Mouse (Mus musculus) embryo, embryonic 10 days (tissue): Measurements from ENCODE around the gene Ephx4.

Source experiments
- DNase-seq: peaks from one replicate; pipeline ENCODE4 v3.0.0-alpha.2; 2015; ENCODE audit warnings: low spot score

The Ephx4 gene

DNA sequence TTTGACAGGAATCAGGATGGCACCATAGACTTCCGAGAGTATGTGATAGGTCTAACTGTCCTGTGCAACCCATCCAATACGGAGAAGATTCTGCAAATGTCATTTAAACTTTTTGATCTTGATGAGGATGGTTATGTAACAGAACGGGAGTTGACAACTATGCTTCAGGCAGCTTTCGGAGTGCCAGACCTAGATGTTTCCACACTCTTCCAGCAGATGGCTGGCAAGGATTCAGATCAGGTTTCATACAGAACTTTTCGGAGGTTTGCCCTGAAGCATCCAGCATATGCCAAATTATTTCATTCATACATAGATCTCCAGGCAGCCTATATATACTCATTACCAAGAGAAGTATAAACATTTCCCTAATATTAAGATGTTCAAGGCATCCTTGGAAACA, 31.5 kb downstream of the Ephx4 start:
- no peak for DNase-seq

DNA sequence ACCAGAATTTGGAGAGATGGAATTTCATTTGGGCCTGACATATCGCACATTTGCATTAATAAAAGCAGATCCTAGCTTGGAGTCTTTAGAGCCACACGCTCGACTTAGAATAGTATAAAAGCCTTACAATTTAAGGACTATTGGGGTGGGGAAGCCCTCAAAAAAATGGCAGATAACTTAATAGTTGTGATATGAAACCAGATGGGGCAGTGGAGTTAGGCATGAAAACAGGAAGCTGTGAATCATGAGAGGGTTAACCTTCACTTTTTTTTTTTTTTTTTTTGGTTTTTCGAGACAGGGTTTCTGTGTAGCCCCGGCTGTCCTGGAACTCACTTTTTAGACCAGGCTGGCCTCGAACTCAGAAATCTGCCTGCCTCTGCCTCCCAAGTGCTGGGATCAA, 33.6 kb downstream of the Ephx4 start:
- no peak for DNase-seq

DNA sequence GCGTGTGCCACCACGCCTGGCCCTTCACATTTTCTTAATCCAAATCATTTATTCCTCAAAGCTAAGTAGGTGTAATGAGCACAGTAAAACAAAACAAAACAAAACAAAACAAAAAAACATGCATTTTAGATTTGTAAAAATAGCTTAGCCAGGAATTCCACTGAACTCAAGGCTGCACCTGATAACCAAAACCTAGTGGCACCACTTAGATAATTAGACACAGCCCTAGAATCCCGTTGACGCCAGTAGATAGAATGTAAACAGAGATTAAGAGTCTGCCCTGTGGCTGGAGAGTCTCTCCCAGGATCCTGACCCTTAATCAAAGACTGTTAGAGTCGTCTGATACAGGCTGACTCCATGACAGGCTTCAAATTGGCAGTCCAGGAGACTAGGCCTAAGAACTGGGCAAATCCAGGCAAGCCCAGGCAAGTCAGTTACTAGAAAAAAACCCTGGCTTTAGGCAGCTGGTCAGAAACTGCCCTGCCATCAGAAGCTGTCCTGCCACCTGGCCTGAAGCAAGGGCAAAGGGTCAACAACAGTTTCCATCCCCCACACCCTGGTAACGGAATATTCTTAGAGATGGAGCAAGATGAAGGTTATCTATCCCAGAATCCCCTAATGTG, 34.2 kb downstream of the Ephx4 start:
- DNase-seq, result peak; percentile 6

DNA sequence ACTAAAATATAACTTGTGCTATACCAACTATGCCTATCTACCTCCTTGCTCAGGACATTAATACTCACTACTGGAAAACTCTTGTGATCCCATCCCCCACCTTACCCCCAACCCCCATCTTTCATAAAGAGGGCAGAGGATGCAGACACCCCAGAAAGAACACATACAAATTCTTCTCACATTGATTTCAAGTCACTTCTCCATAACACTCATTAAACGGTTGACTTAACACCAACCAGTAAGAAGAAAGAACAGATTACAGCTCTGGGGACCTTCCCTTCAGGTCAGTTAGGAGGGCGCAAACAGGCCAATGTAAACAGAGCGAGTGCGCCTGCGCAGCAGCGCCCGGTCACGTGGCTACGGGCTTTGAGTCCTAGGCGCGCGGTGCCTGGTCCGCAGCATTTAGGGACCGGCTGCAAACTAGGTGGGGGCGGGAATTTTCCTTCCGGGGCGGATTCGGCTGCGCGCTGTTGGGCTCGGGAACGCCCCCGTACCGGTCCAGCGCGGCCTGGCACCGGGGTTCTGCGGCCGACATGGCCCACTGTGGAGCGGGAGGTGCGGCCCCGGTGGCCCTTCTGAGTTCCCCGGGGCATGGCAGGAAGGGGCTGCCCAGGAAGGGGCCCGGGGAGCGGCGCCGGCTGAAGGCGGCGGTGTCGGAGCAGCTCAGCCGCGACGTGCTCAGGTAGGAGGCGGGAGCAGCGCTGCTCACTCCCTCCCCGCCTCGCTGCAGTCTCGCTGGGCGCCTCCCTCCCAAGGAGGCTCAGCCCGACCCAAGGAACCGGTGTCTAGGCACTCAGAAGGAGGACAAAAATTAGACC, 35.1 kb downstream of the Ephx4 start, which contains the start of gene Btbd8:
Btbd8 (plus strand) TSS at position 534 of the 818 bp plus-strand sequence.
- DNase-seq, result peak; percentile 96

DNA sequence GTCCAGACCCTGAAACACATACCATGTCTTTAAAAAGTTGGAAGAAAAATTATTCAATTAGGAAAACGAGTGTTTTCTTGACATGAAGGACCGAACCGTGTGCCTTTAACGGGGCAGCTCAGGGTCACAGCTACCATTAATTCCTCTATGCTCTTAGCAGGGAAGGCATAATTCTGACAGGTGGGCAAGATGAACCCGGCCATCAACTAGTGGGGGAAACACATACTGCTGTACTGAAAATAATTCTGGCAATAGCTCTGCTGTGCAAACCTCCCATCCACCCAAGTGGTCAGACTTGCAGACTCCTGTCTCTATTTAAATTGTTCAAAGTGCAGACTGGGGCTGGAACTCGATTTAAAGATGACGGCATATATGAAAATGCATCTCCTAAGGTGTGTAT, 35.8 kb downstream of the Ephx4 start:
- DNase-seq, result peak; percentile 13

DNA sequence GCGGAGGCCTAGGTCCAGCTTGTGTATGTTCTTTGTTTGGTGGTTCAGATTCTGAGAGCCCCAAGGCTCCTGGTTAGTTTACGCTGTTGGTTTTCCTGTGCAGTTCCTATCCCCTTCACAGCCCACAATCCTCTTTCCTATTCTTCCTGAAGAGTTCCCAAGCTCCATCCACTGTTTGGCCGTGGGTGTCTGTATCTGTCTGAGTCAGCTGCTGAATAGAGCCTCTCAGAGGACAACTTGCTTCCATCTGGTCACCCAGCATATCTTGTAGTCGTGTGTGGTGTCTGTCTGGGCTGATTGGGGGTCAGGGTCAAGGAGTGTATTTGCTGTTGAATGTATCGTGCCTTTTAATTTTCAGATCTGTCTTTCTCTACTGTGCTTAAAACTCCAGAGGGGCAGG, 39.3 kb downstream of the Ephx4 start:
- DNase-seq, result no peak

DNA sequence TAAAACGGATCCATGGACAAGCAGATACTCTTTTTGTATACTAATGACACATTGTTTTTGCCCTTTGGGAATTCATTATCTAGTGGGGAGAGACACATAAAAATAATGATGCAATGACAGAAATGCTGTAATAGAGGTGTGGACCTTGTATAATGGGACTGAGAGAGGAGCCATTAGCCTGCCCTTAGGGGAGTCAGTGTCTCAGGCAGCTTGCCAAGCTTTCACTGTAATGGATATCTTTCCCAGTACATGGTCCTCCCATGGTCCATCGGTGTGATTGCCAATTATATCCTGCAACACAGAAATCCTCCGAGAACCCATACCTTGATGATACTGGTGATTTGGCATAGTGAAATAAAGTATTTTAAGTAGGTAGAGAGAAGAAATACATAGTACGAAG, 41.7 kb downstream of the Ephx4 start:
- DNase-seq, result no peak

DNA sequence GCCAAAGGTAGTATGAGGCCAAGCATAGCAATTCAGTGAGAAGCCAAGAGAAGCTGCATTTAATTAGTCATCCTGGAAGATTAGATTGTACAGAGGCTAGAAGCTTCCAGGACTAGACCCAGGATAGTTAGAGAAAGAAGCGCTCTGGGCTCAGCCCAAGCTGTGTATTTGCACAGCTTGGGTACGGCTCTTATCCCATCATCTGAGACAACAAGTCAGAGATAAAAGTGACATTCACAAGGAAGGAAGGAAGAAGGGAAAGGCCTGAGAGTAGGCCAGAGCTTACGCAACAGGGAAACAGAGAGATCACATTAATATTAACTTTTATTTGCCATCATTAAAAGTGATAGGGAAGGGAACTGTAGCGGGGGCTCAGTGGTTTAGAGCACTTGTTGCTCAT, 45.4 kb downstream of the Ephx4 start:
- DNase-seq, result no peak

DNA sequence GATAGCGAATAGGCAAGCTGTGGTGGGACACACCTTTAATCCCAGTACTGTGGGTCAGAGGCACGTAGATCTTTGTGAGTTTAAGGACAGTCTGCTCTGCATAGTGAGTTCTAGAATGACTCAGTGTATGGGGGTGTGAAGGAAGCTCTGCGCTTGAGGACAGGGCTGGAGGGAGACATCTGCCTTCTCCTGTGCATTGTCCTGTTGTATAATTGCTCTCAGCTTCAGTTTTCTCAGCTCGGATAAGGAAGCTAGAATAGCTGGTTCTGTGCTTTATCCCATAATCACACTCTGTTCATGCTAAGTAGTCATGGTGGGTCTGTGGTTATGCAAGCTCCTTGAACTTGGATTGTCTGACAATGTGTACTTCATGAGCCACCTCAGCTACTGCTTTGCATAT, 46.2 kb downstream of the Ephx4 start:
- DNase-seq, result no peak

DNA sequence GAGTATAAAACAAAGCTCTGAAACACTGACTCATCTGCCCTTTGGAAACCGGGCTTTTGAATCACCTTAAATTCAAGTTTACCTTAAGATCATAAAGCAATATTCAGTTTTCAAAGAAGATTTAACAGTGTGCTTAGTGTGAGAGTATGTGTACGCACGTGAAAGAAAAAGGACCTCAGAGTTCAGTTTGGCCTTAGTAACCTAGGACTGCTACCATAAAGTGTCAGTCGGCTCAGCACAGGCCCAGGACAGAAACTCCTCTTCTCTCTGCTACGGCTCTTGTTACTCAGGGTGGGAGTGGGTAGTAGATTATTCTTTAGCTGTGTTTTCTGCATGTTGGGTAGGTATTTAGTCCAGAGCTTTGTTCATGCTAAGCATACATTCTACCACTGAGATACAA, 47.1 kb downstream of the Ephx4 start:
- no peak for DNase-seq

DNA sequence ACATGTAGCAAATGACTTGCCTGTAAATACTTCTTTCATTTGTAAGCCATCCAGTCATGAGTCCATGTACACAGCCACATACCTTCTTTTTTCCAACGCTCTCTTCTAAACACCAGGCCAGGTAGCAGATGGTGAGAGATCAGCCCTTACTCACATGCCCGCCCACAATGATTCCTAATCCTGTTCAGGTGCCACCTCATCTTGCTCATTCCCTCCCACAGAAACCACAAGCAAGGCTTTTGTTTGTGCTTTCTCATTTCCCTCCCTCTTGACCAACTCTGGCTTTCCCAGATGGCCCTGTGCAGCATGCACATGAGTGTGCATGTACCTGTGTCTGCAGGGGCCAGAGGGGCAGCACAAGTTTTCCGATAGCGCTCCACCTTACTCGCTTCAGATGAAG, 47.8 kb downstream of the Ephx4 start:
- DNase-seq, result no peak

DNA sequence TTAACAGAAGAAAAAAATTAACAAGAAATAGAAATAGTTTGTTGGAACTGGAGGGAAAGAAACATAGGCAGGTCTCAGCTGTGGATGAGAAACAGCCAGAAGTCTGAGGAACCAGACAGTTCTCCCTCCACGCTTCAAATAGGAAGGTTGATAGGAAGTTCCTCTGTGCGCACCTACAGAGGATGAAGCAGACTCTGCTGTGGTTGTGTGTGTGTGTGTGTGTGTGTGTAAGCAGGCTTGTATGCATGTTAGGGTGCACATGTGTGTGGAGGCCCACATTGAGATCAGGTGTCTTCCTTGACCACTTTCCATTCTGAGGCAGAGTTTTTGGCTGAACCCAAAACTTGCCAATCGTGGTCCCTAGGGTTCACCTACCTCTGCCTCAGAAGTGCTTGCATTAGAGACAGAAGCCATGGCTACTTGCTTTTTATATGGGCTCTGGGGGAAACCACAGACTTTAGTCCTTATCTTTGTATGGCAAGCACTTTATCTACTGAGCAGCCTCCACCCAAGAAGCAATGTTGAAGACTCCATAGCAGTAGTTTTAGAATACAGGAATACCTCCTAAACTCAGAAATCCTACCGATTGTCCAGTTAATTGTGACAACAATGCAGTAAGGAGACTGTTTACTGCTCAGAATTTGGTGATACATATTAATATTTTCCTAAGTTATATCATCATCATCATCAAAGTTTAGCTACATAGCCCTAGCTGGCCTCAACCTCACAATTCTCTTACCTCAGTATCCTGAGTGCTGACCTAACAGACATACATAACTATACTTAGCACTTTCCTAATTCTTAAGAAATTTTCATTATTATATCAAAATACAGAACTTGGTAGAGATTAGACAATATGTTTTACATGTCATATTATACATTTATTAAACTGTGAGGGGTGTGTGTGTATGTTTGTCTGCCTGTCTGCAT, 59.9 kb downstream of the Ephx4 start:
- no peak for DNase-seq

DNA sequence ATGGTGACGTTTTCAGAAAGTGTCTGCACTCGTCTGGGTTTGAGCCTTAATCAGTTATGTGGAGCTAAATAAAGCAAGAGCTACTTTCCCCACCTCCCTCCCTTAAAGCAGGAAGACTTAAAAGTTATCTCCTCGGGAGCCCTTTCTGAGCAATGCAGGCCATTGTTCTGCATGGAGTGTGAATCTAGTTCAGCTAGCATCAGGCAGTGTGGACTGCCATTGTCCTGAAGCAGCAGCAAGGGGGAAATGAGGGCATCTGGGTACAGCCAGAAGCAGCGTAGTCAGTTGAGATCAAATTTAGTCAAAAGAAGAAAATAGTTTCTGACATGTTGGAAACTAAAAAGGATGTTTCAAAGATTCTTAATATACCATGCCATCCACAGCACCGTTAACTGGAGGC, 64.0 kb downstream of the Ephx4 start:
- peak; percentile 8 for DNase-seq

DNA sequence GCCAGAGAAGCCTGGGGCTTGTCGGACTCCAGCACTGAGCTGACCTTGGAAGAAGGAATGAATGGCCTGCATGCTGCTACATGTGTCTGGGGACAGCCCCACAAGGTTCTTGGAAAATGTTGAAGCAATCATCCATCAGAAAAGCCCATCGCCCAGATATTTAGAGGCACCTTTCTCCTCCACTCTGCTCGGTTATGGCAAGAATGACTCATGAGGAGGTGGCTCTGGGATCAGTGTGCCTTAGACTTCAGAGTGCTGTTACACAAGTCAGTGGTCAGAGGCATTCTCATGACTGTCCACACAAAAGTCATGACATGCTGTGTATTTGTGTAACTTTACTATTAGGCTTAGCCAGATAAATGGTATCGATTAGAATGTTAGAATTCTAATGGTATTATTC, 64.6 kb downstream of the Ephx4 start:
- no peak for DNase-seq

DNA sequence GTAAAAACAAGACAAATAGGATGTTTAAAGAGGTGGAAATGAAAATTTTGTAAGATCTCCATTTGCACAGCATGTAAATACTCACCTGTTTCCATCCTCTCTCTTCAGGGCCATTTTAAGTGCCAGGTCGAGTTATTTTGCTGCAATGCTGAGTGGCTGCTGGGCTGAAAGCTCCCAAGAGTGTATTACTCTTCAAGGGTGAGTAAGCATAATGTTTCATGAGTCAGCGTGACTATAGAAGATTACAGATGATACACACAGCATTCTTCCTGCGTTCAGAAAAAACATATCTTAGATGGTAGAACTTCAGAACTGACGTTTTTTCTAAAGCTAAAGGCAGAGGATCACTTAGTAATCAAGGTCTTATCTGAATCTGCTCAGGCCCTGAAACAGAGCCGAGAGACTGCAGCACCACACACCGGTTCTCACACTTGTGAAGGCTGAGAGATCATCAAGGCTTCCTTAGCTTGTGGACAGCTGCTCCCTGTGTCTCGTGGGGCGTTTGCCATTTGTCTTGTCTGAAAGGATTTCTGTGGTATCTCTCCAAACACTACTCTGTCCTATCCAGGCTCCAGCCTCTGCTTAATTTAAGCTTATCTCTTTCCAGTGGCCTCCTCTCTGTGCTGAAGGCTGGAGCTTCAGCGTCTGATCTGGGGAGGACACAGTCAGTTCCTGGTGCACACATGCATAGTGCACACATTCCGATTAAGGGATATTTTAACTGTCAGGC, 68.2 kb downstream of the Ephx4 start:
- no peak for DNase-seq
